In genomic region chr8:103230741-103231475, GRCm38 (mm10) we compare ENCODE assay signal across 10 mouse cellular contexts.
DNase-seq lines count a peak whose midpoint lies in the region; ATAC-seq and TF ChIP-seq lines count a peak whose summit lies in the region.
"Had no signal": no experiment of that assay in that cellular context is flagged by ENCODE, and none has a peak within 500 bp of the region (broad histone marks: within the 10 kb centered on the region; RNA-seq: fewer than 3 reads in every experiment).

No protein-coding gene starts in this region.

- 0 out of 2 replicates have a peak, but pooled peaks cover 4% of the 10 kb centered on the region for H3K4me1 ChIP-seq in kidney, postnatal 0 days (replicated peaks; ENCODE audit: insufficient read depth, low read length)
- 0 out of 2 replicates have a peak, but pooled peaks cover 2% of the 10 kb centered on the region for H3K4me1 ChIP-seq in hindbrain, embryonic 13.5 days (replicated peaks)

- H3K4me2 ChIP-seq in kidney, postnatal 0 days (ENCODE audit: low read length): no peak overlapping the region
- no peak overlapping the region for H3K4me2 ChIP-seq in hindbrain, embryonic 13.5 days

- peak overlapping the region; percentile 79 for H3K27ac ChIP-seq in kidney, postnatal 0 days
- H3K27ac ChIP-seq in hindbrain, embryonic 13.5 days: no peak overlapping the region

- H3K9me3 ChIP-seq in kidney, postnatal 0 days (replicated peaks; ENCODE audit: low read length): no peaks in the 10 kb centered on the region
- no peaks in the 10 kb centered on the region for H3K9me3 ChIP-seq in hindbrain, embryonic 13.5 days

- no peak for ATAC-seq in kidney, postnatal 0 days (replicated peaks; ENCODE audit: low FRiP score, low read depth)
- ATAC-seq in hindbrain, embryonic 13.5 days (ENCODE audit: low FRiP score): no peak
- no peak for ATAC-seq in granulocyte monocyte progenitor cell, adult 5-6 weeks (replicated peaks; ENCODE audit: poor library complexity, severe bottlenecking)

- H3K36me3 ChIP-seq in kidney, postnatal 0 days (ENCODE audit: insufficient read depth, low read length): no peaks in the 10 kb centered on the region
- H3K36me3 ChIP-seq in hindbrain, embryonic 13.5 days: no peaks in the 10 kb centered on the region

- no peak overlapping the region for H3K4me3 ChIP-seq in kidney, postnatal 0 days (replicated peaks; ENCODE audit: low read depth, low read length)
- no peak overlapping the region for H3K4me3 ChIP-seq in hindbrain, embryonic 13.5 days

- intact Hi-C loops in heart, postnatal 25 days (cut with DNase I): no loop called here

- no peak for TF ChIP-seq CTCF in kidney, postnatal 0 days (IDR thresholded peaks at IDR 0.05; ENCODE audit: low read depth)

- no peaks in the 10 kb centered on the region for H3K27me3 ChIP-seq in kidney, postnatal 0 days (ENCODE audit: insufficient read depth, low read length)
- no peaks in the 10 kb centered on the region for H3K27me3 ChIP-seq in hindbrain, embryonic 13.5 days

- WGBS in kidney, postnatal 0 days: 16% methylated on average over 9 of the region's 9 CpGs
- WGBS in hindbrain, embryonic 13.5 days: 77% methylated on average over 9 of the region's 9 CpGs

- peak; percentile 85 for DNase-seq in heart, adult 11 months
- DNase-seq in heart, postnatal 25 days (ENCODE audit: low spot score): no peak
- peak; percentile 39 for DNase-seq in brain, adult 2 months (ENCODE audit: low read depth, low spot score)
- peak; percentile 10 to 14 for DNase-seq in heart, adult 9 months (ENCODE audit: low spot score in 2 of 2)
- peak; percentile 93 for DNase-seq in kidney, postnatal 0 days (ENCODE audit: low spot score)
- no peak for DNase-seq in cerebellum, postnatal 25 days
- DNase-seq: cerebellum, postnatal 10 days; thymus, adult 2 months had no signal

- H3K9ac ChIP-seq in kidney, postnatal 0 days (ENCODE audit: low read depth, low read length): no peak overlapping the region
- no peak overlapping the region for H3K9ac ChIP-seq in hindbrain, embryonic 13.5 days

Comparison
In these comparisons a context has a peak if more than half of its experiments do, and no peak if none do; other contexts are left out.
1. DNase-seq: peak in heart, adult 11 months (single experiment), brain, adult 2 months (single experiment), heart, adult 9 months (2 of 2) and kidney, postnatal 0 days (single experiment); none in heart, postnatal 25 days (single experiment) and cerebellum, postnatal 25 days (0 of 2).